15 mouse cellular contexts compared by ENCODE assay signal in the genomic region with DNA sequence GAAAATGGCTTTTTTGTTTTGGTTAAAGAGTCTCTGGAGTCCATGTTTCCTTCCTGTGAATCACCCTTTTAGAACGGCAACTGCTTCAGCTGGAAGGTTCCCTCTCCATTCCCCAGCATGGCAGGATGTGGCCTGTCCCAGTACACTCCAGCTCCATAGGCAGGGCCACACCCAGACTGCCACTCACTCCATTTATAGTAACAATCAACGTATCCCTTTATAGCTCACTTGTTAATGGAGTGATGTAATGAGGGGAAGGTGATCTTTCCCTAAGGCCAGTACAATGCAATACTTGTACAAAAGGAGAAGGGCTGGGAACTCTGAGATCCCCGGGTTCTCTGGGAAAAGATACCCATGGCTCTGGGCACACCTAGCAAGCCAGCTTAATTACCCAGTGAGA. TPM values are rescaled to one million over a fixed set of nuclear protein-coding genes. Genes with fewer than 3 reads are reported as not detected.
DNase-seq lines count a peak whose midpoint lies in the region; ATAC-seq and TF ChIP-seq lines count a peak whose summit lies in the region.
"Had no signal": no experiment of that assay in that cellular context is flagged by ENCODE, and none has a peak within 500 bp of the region (broad histone marks: within the 10 kb centered on the region; RNA-seq: fewer than 3 reads in every experiment).

No protein-coding gene starts in this region.

- peaks cover 3% of the 10 kb centered on the region; the same call in 1 of the 2 replicates for H3K27me3 ChIP-seq in embryonic facial prominence, embryonic 15.5 days
- no peaks in the 10 kb centered on the region for H3K27me3 ChIP-seq in embryonic facial prominence, embryonic 10.5 days (replicated peaks; ENCODE audit: low read depth, poor library complexity, severe bottlenecking)
- no peaks in the 10 kb centered on the region for H3K27me3 ChIP-seq in heart, embryonic 13.5 days (replicated peaks)
- no peaks in the 10 kb centered on the region for H3K27me3 ChIP-seq in lung, postnatal 0 days (replicated peaks; ENCODE audit: insufficient read depth, low read length)
- H3K27me3 ChIP-seq: embryonic facial prominence, embryonic 13.5 days had no signal

- TF ChIP-seq CTCF in lung, postnatal 0 days (IDR thresholded peaks at IDR 0.05): no peak

- DNase-seq in embryonic facial prominence, embryonic 10.5 days (ENCODE audit: low spot score): no peak
- DNase-seq in 416B (ENCODE audit: low read depth) (peak; percentile 72), MN1 (ENCODE audit: low spot score) (no peak)
- DNase-seq in lung, postnatal 0 days (ENCODE audit: low spot score): peak; percentile 87
- no peak for DNase-seq in thymus, adult 18-20 months
- no peak for DNase-seq in layer of hippocampus, postnatal 10 days (ENCODE audit: low spot score in 2 of 2)
- DNase-seq: cerebellum, postnatal 10 days; liver; thymus, adult 2 months had no signal

- H3K9me3 ChIP-seq in embryonic facial prominence, embryonic 15.5 days (replicated peaks): no peaks in the 10 kb centered on the region
- no peaks in the 10 kb centered on the region for H3K9me3 ChIP-seq in embryonic facial prominence, embryonic 10.5 days
- no peaks in the 10 kb centered on the region for H3K9me3 ChIP-seq in heart, embryonic 13.5 days
- no peaks in the 10 kb centered on the region for H3K9me3 ChIP-seq in lung, postnatal 0 days (ENCODE audit: low read length)
- H3K9me3 ChIP-seq: embryonic facial prominence, embryonic 13.5 days had no signal

- peaks cover 7% of the 10 kb centered on the region; the same call in 1 of the 2 replicates for H3K4me1 ChIP-seq in embryonic facial prominence, embryonic 15.5 days
- H3K4me1 ChIP-seq in embryonic facial prominence, embryonic 10.5 days: 0 out of 2 replicates have a peak, but pooled peaks cover 6% of the 10 kb centered on the region
- H3K4me1 ChIP-seq in heart, embryonic 13.5 days: peaks cover 41% of the 10 kb centered on the region
- peaks cover 11% of the 10 kb centered on the region; the same call in 1 of the 2 replicates for H3K4me1 ChIP-seq in lung, postnatal 0 days (ENCODE audit: insufficient read depth, low read depth, low read length)

- no peaks in the 10 kb centered on the region for H3K36me3 ChIP-seq in embryonic facial prominence, embryonic 15.5 days
- peaks cover 7% of the 10 kb centered on the region; the same call in 1 of the 2 replicates for H3K36me3 ChIP-seq in embryonic facial prominence, embryonic 10.5 days (replicated peaks)
- H3K36me3 ChIP-seq in heart, embryonic 13.5 days: no peaks in the 10 kb centered on the region
- H3K36me3 ChIP-seq in lung, postnatal 0 days (ENCODE audit: insufficient read depth, low read length): no peaks in the 10 kb centered on the region
- H3K36me3 ChIP-seq: embryonic facial prominence, embryonic 13.5 days; G1E had no signal

- TF ChIP-seq EP300 in lung, postnatal 0 days (IDR thresholded peaks at IDR 0.05): peak; percentile 97

- 44% methylated on average over 3 of the region's 3 CpGs for WGBS in embryonic facial prominence, embryonic 15.5 days
- WGBS in embryonic facial prominence, embryonic 10.5 days: 68% methylated on average over 3 of the region's 3 CpGs
- 25% methylated on average over 3 of the region's 3 CpGs for WGBS in heart, embryonic 13.5 days
- WGBS in lung, postnatal 0 days: 31% methylated on average over 3 of the region's 3 CpGs

- no peak overlapping the region for H3K9ac ChIP-seq in embryonic facial prominence, embryonic 15.5 days
- H3K9ac ChIP-seq in heart, embryonic 13.5 days: no peak overlapping the region
- H3K9ac ChIP-seq in lung, postnatal 0 days (replicated peaks; ENCODE audit: low read depth): no peak overlapping the region
- H3K9ac ChIP-seq: embryonic facial prominence, embryonic 13.5 days had no signal

- H3K27ac ChIP-seq in embryonic facial prominence, embryonic 15.5 days (replicated peaks): peak overlapping the region; percentile 22; the same call in 1 of the 2 replicates
- no peak overlapping the region for H3K27ac ChIP-seq in embryonic facial prominence, embryonic 10.5 days (replicated peaks)
- peak overlapping the region; percentile 86 for H3K27ac ChIP-seq in heart, embryonic 13.5 days (replicated peaks)
- H3K27ac ChIP-seq in lung, postnatal 0 days (ENCODE audit: low read length): peak overlapping the region; percentile 62
- H3K27ac ChIP-seq: embryonic facial prominence, embryonic 13.5 days had no signal

- ATAC-seq in embryonic facial prominence, embryonic 15.5 days (ENCODE audit: insufficient number of reproducible peaks, low FRiP score, low TSS enrichment, low read depth): peak; percentile 35; the same call in 1 of the 2 replicates
- ATAC-seq in heart, embryonic 13.5 days (ENCODE audit: extremely low read depth, insufficient number of reproducible peaks, low FRiP score, low TSS enrichment): no peak; the same call in 1 of the 2 replicates
- ATAC-seq in lung, postnatal 0 days: peak; percentile 90
- ATAC-seq: activated CD4-positive, CD25-positive, alpha-beta regulatory T cell, adult 4 months had no signal

- no peak overlapping the region for H3K4me3 ChIP-seq in embryonic facial prominence, embryonic 15.5 days (replicated peaks)
- no peak overlapping the region for H3K4me3 ChIP-seq in embryonic facial prominence, embryonic 10.5 days
- H3K4me3 ChIP-seq in heart, embryonic 13.5 days: no peak overlapping the region
- H3K4me3 ChIP-seq in lung, postnatal 0 days (ENCODE audit: low read depth, low read length): no peak overlapping the region
- H3K4me3 ChIP-seq: embryonic facial prominence, embryonic 13.5 days had no signal

- no peak overlapping the region for H3K4me2 ChIP-seq in embryonic facial prominence, embryonic 15.5 days (replicated peaks)
- H3K4me2 ChIP-seq in heart, embryonic 13.5 days: no peak overlapping the region
- no peak overlapping the region for H3K4me2 ChIP-seq in lung, postnatal 0 days (replicated peaks; ENCODE audit: low read depth, low read length)
- H3K4me2 ChIP-seq: embryonic facial prominence, embryonic 13.5 days had no signal

RNA-seq across cellular contexts. Expression of a gene that starts 6.1 kb away (rescaled TPM):
- polyA plus RNA-seq in embryonic facial prominence, embryonic 15.5 days (2015; fragmentation: Nextera tagmentation; extraction: Ambion mirVana): 31.0 and 31.8 TPM in 2 replicates
- 16.5 and 20.6 TPM in 2 replicates for polyA plus RNA-seq in embryonic facial prominence, embryonic 10.5 days (2016; fragmentation: Nextera tagmentation; extraction: Ambion mirVana)
- polyA plus RNA-seq in heart, embryonic 13.5 days (2015; fragmentation: Nextera tagmentation; extraction: Ambion mirVana): 16.1 and 17.5 TPM in 2 replicates
- polyA plus RNA-seq in lung, postnatal 0 days (2015; fragmentation: Nextera tagmentation; extraction: Ambion mirVana): 79.3 and 86.1 TPM in 2 replicates
- total RNA-seq in layer of hippocampus, postnatal 10 days (2021): 1 to 10 TPM; 1.7 to 3.9 TPM
- total RNA-seq: G1E; megakaryocyte-erythroid progenitor cell, adult 5-6 weeks had no signal
- polyA plus RNA-seq: G1E had no signal

RNA-seq across cellular contexts. Expression of a gene that starts 15.5 kb away (rescaled TPM):
- polyA plus RNA-seq in embryonic facial prominence, embryonic 15.5 days (2015; fragmentation: Nextera tagmentation; extraction: Ambion mirVana): 138 and 139 TPM in 2 replicates
- 267 TPM in 2 replicates for polyA plus RNA-seq in embryonic facial prominence, embryonic 10.5 days (2016; fragmentation: Nextera tagmentation; extraction: Ambion mirVana)
- 82.4 and 83.3 TPM in 2 replicates for polyA plus RNA-seq in heart, embryonic 13.5 days (2015; fragmentation: Nextera tagmentation; extraction: Ambion mirVana)
- 58.1 and 64.4 TPM in 2 replicates for polyA plus RNA-seq in lung, postnatal 0 days (2015; fragmentation: Nextera tagmentation; extraction: Ambion mirVana)
- 10 to 100 TPM; 28.9 to 30.0 TPM for total RNA-seq in layer of hippocampus, postnatal 10 days (2021)
- polyA plus RNA-seq: G1E had no signal

RNA-seq across cellular contexts. Expression of a gene that starts 29.4 kb away (rescaled TPM):
- polyA plus RNA-seq in embryonic facial prominence, embryonic 15.5 days (2015; fragmentation: Nextera tagmentation; extraction: Ambion mirVana): 14.1 and 14.8 TPM in 2 replicates
- polyA plus RNA-seq in embryonic facial prominence, embryonic 10.5 days (2016; fragmentation: Nextera tagmentation; extraction: Ambion mirVana): 12.8 and 19.0 TPM in 2 replicates
- 5.5 and 6.4 TPM in 2 replicates for polyA plus RNA-seq in heart, embryonic 13.5 days (2015; fragmentation: Nextera tagmentation; extraction: Ambion mirVana)
- polyA plus RNA-seq in lung, postnatal 0 days (2015; fragmentation: Nextera tagmentation; extraction: Ambion mirVana): 9.3 and 10.0 TPM in 2 replicates
- 1 to 10 TPM; 4.3 to 4.8 TPM for total RNA-seq in layer of hippocampus, postnatal 10 days (2021)
- polyA plus RNA-seq: G1E had no signal

Comparison
In these comparisons a context has a peak if more than half of its experiments do, and no peak if none do; other contexts are left out.
1. DNase-seq: peak in 416B (single experiment) and lung, postnatal 0 days (single experiment); none in embryonic facial prominence, embryonic 10.5 days (single experiment), thymus, adult 18-20 months (0 of 2), MN1 (single experiment) and layer of hippocampus, postnatal 10 days (0 of 2).